In genomic region chr5:25119148-25119547, GRCm38 (mm10) we compare ENCODE assay signal across 17 mouse cellular contexts. TPM values are rescaled to one million over a fixed set of nuclear protein-coding genes. Genes with fewer than 3 reads are reported as not detected.
DNase-seq lines count a peak whose midpoint lies in the region; ATAC-seq and TF ChIP-seq lines count a peak whose summit lies in the region.
"Had no signal": no experiment of that assay in that cellular context is flagged by ENCODE, and none has a peak within 500 bp of the region (broad histone marks: within the 10 kb centered on the region; RNA-seq: fewer than 3 reads in every experiment).

No protein-coding gene starts in this region.

- no peak overlapping the region for H3K4me2 ChIP-seq in midbrain, embryonic 14.5 days (ENCODE audit: low read length)
- no peak overlapping the region for H3K4me2 ChIP-seq in midbrain, embryonic 11.5 days
- H3K4me2 ChIP-seq: embryonic facial prominence, embryonic 15.5 days; heart, embryonic 15.5 days; liver, embryonic 13.5 days; neural tube, embryonic 15.5 days had no signal

- no peaks in the 10 kb centered on the region for H3K27me3 ChIP-seq in midbrain, embryonic 14.5 days (ENCODE audit: control insufficient read depth, insufficient read depth, low read length)
- no peaks in the 10 kb centered on the region for H3K27me3 ChIP-seq in midbrain, embryonic 11.5 days (ENCODE audit: control insufficient read depth, insufficient read depth, low read length)
- H3K27me3 ChIP-seq: embryonic facial prominence, embryonic 15.5 days; heart, embryonic 15.5 days; liver, embryonic 13.5 days; neural tube, embryonic 15.5 days had no signal

- H3K27ac ChIP-seq in midbrain, embryonic 14.5 days (replicated peaks; ENCODE audit: low read depth, low read length): 0 out of 2 replicates have a peak overlapping the region, but pooled peaks have one; percentile 8
- H3K27ac ChIP-seq in midbrain, embryonic 11.5 days (ENCODE audit: low read depth, low read length): no peak overlapping the region
- H3K27ac ChIP-seq: embryonic facial prominence, embryonic 15.5 days; heart, embryonic 15.5 days; liver, embryonic 13.5 days; neural tube, embryonic 15.5 days had no signal

- H3K36me3 ChIP-seq in midbrain, embryonic 14.5 days (ENCODE audit: control insufficient read depth, insufficient read depth, low read length): no peaks in the 10 kb centered on the region
- H3K36me3 ChIP-seq in midbrain, embryonic 11.5 days (ENCODE audit: control insufficient read depth, insufficient read depth, low read length): no peaks in the 10 kb centered on the region
- H3K36me3 ChIP-seq: embryonic facial prominence, embryonic 15.5 days; heart, embryonic 15.5 days; liver, embryonic 13.5 days; neural tube, embryonic 15.5 days had no signal

- no peaks in the 10 kb centered on the region for H3K9me3 ChIP-seq in midbrain, embryonic 14.5 days (ENCODE audit: control insufficient read depth, low read length)
- H3K9me3 ChIP-seq in midbrain, embryonic 11.5 days (ENCODE audit: control insufficient read depth, low read length): no peaks in the 10 kb centered on the region
- H3K9me3 ChIP-seq: embryonic facial prominence, embryonic 15.5 days; heart, embryonic 15.5 days; liver, embryonic 13.5 days; neural tube, embryonic 15.5 days had no signal

- H3K9ac ChIP-seq in midbrain, embryonic 14.5 days (replicated peaks; ENCODE audit: low read length): no peak overlapping the region
- no peak overlapping the region for H3K9ac ChIP-seq in midbrain, embryonic 11.5 days (ENCODE audit: low read length)
- H3K9ac ChIP-seq: embryonic facial prominence, embryonic 15.5 days; heart, embryonic 15.5 days; liver, embryonic 13.5 days; neural tube, embryonic 15.5 days had no signal

- no peaks in the 10 kb centered on the region for H3K4me1 ChIP-seq in midbrain, embryonic 14.5 days (ENCODE audit: control insufficient read depth, insufficient read depth, low read length)
- no peaks in the 10 kb centered on the region; the same call in 1 of the 2 replicates for H3K4me1 ChIP-seq in midbrain, embryonic 11.5 days (ENCODE audit: control insufficient read depth, insufficient read depth, low read length)
- H3K4me1 ChIP-seq: embryonic facial prominence, embryonic 15.5 days; heart, embryonic 15.5 days; liver, embryonic 13.5 days; neural tube, embryonic 15.5 days had no signal

- TF ChIP-seq POLR2A in brain, embryonic 14.5 days (IDR thresholded peaks at IDR 0.05; ENCODE audit: borderline replicate concordance, extremely low read depth, insufficient read depth, insufficient read length, poor library complexity, severe bottlenecking): no peak

- H3K4me3 ChIP-seq in midbrain, embryonic 14.5 days (replicated peaks; ENCODE audit: low read depth, low read length): no peak overlapping the region
- H3K4me3 ChIP-seq in midbrain, embryonic 11.5 days (ENCODE audit: low read depth, low read length): no peak overlapping the region
- H3K4me3 ChIP-seq: embryonic facial prominence, embryonic 15.5 days; heart, embryonic 15.5 days; liver, embryonic 13.5 days; neural tube, embryonic 15.5 days had no signal

- WGBS in midbrain, embryonic 14.5 days: 64% methylated on average over 5 of the region's 5 CpGs
- WGBS in midbrain, embryonic 11.5 days: 63% methylated on average over 5 of the region's 5 CpGs

- TF ChIP-seq CTCF in brain, embryonic 14.5 days (IDR thresholded peaks at IDR 0.05; ENCODE audit: borderline replicate concordance, extremely low read depth, insufficient read depth, insufficient read length): no peak

- DNase-seq in frontal cortex, postnatal 36 days (ENCODE audit: low spot score in 2 of 2): peak; percentile 26 to 52
- DNase-seq in frontal cortex, postnatal 25 days (ENCODE audit: low spot score in 2 of 2): no peak
- DNase-seq in midbrain, embryonic 14.5 days: peak; percentile 60
- no peak for DNase-seq in midbrain, embryonic 11.5 days (ENCODE audit: low spot score, missing footprints)
- peak; percentile 55 for DNase-seq in brain, embryonic 14.5 days (ENCODE audit: low read depth)
- DNase-seq in layer of hippocampus, postnatal 36 days: peak; percentile 44 to 47
- DNase-seq in spleen, postnatal 36 days (ENCODE audit: low spot score in 2 of 2): no peak
- no peak for DNase-seq in gastrocnemius, postnatal 25 days
- DNase-seq: B cell, adult 2 months; cerebellum, adult 11-12 months; kidney, postnatal 25 days; liver, embryonic 13.5 days had no signal

- ATAC-seq in midbrain, embryonic 14.5 days (ENCODE audit: low FRiP score, low TSS enrichment): no peak
- no peak for ATAC-seq in midbrain, embryonic 11.5 days (ENCODE audit: low FRiP score)
- ATAC-seq: intestine, postnatal 0 days; Patski had no signal

RNA-seq across cellular contexts. Expression of gene Prkag2, which starts 18.7 kb away (rescaled TPM):
- polyA plus RNA-seq in midbrain, embryonic 14.5 days (2014; fragmentation: Nextera tagmentation; extraction: Ambion mirVana): 97.6 and 103 TPM in 2 replicates
- polyA plus RNA-seq in midbrain, embryonic 11.5 days (2014; fragmentation: Nextera tagmentation; extraction: Ambion mirVana): 59.8 and 62.1 TPM in 2 replicates
- 99.6 and 102 TPM in 2 replicates for polyA plus RNA-seq in brain, embryonic 14.5 days (2012; rRNA removed)
- total RNA-seq in layer of hippocampus, postnatal 36 days (2021): 100 to 1,000 TPM; 180 to 182 TPM
- total RNA-seq in gastrocnemius, postnatal 25 days (2021): 10 to 100 TPM in 1 of 2 experiments, 1 to 10 TPM in 1; 9.4 to 20.5 TPM

Comparison
In these comparisons a context has a peak if more than half of its experiments do, and no peak if none do; other contexts are left out.
1. DNase-seq: peak in frontal cortex, postnatal 36 days (2 of 2), midbrain, embryonic 14.5 days (single experiment), brain, embryonic 14.5 days (single experiment) and layer of hippocampus, postnatal 36 days (2 of 2); none in frontal cortex, postnatal 25 days (0 of 2), midbrain, embryonic 11.5 days (single experiment), spleen, postnatal 36 days (0 of 2) and gastrocnemius, postnatal 25 days (single experiment).